Mouse (Mus musculus) A20 (cell line): ENCODE measurements around the gene Dnmbp.
A peak's percentile ranks its signal among the peaks of the same experiment; 100 is the strongest.

Source experiments
- DNase-seq: peaks from one replicate; pipeline ENCODE4 v3.0.0-alpha.2; 2011; ENCODE audit warnings: low read depth, low spot score

Dnmbp gene

GRCm38 (mm10) chr19:43879401-43880212 is 60.4 kb downstream of the Dnmbp start:
- no peak for DNase-seq

GRCm38 (mm10) chr19:43878111-43879092 is 61.6 kb downstream of the Dnmbp start:
- DNase-seq: no peak

- no peak for DNase-seq
These were observed 62.6 kb downstream of the Dnmbp start for GRCm38 (mm10) chr19:43877364-43877763.

- DNase-seq: no peak
These were observed 64.0 kb downstream of the Dnmbp start for GRCm38 (mm10) chr19:43875996-43876395.

- DNase-seq: no peak
These were observed 65.6 kb downstream of the Dnmbp start for GRCm38 (mm10) chr19:43874351-43874750.

GRCm38 (mm10) chr19:43870418-43870817 is 69.6 kb downstream of the Dnmbp start:
- no peak for DNase-seq

- no peak for DNase-seq
These were observed 82.6 kb downstream of the Dnmbp start for GRCm38 (mm10) chr19:43857347-43857746.

GRCm38 (mm10) chr19:43852837-43853545 is 87.0 kb downstream of the Dnmbp start:
- DNase-seq: peak; percentile 48

- DNase-seq: peak; percentile 95
These were observed 87.9 kb downstream of the Dnmbp start for GRCm38 (mm10) chr19:43851996-43852630.

GRCm38 (mm10) chr19:43850026-43850425 is 90.0 kb downstream of the Dnmbp start:
- no peak for DNase-seq

GRCm38 (mm10) chr19:43847966-43848365 is 92.0 kb downstream of the Dnmbp start:
- DNase-seq: no peak

GRCm38 (mm10) chr19:43847056-43847455 is 92.9 kb downstream of the Dnmbp start:
- DNase-seq: no peak

GRCm38 (mm10) chr19:43845331-43845908 is 94.6 kb downstream of the Dnmbp start:
- DNase-seq: no peak

- DNase-seq: no peak
These were observed 96.8 kb downstream of the Dnmbp start for GRCm38 (mm10) chr19:43843184-43843583.

- DNase-seq: peak; percentile 77
These were observed 107.4 kb downstream of the Dnmbp start for GRCm38 (mm10) chr19:43832425-43833069.

- DNase-seq: no peak
These were observed 113.1 kb downstream of the Dnmbp start for GRCm38 (mm10) chr19:43826855-43827254.

- DNase-seq: no peak
These were observed 124.2 kb downstream of the Dnmbp start for GRCm38 (mm10) chr19:43815661-43816414.

- no peak for DNase-seq
These were observed 126.7 kb downstream of the Dnmbp start for GRCm38 (mm10) chr19:43813315-43813714.

- DNase-seq: no peak
These were observed 128.6 kb downstream of the Dnmbp start for GRCm38 (mm10) chr19:43811419-43811818.

GRCm38 (mm10) chr19:43809331-43809730 is 130.7 kb downstream of the Dnmbp start:
- no peak for DNase-seq
